Comparison of ENCODE assay signal across 11 mouse cellular contexts in the genomic region with DNA sequence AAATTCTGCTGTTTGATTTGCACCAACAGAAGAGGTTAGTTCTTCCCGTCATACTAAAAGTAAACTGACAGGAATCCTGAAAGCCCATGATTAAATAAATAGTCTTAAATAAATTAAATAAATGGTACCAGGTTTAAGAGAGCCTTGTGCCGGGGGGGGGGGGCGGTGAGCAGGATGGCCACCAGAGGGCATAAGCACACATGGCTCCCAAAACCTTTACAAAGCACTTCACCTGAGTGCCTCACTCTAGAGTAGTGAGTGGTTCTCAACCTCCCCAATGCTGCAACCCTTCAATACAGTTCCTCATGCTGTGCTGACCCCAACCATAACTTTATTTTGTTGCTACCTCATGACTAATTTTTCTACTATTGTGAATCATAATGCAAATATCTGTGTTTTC. TPM values are rescaled to one million over a fixed set of nuclear protein-coding genes. Genes with fewer than 3 reads are reported as not detected.
DNase-seq lines count a peak whose midpoint lies in the region; ATAC-seq and TF ChIP-seq lines count a peak whose summit lies in the region.
"Had no signal": no experiment of that assay in that cellular context is flagged by ENCODE, and none has a peak within 500 bp of the region (broad histone marks: within the 10 kb centered on the region; RNA-seq: fewer than 3 reads in every experiment).

No protein-coding gene starts in this region.

- H3K4me3 ChIP-seq in heart, postnatal 0 days (ENCODE audit: low read depth, low read length), result no peak overlapping the region
- no peak overlapping the region for H3K4me3 ChIP-seq in heart, embryonic 12.5 days
- H3K4me3 ChIP-seq: hindbrain, embryonic 13.5 days; lung, embryonic 15.5 days; stomach, embryonic 15.5 days had no signal

- no peak for TF ChIP-seq EP300 in heart, postnatal 0 days (IDR thresholded peaks at IDR 0.05; ENCODE audit: low read depth)

- peaks cover 45% of the 10 kb centered on the region for H3K36me3 ChIP-seq in heart, postnatal 0 days (replicated peaks; ENCODE audit: control insufficient read depth, insufficient read depth, low read length)
- peaks cover 57% of the 10 kb centered on the region for H3K36me3 ChIP-seq in heart, embryonic 12.5 days

- no peak overlapping the region for H3K9ac ChIP-seq in heart, postnatal 0 days (replicated peaks; ENCODE audit: low read depth, low read length)
- H3K9ac ChIP-seq in heart, embryonic 12.5 days, result no peak overlapping the region
- H3K9ac ChIP-seq: hindbrain, embryonic 13.5 days; lung, embryonic 15.5 days; stomach, embryonic 15.5 days had no signal

- H3K9me3 ChIP-seq in heart, postnatal 0 days (replicated peaks; ENCODE audit: control insufficient read depth, low read length), result no peaks in the 10 kb centered on the region
- no peaks in the 10 kb centered on the region for H3K9me3 ChIP-seq in heart, embryonic 12.5 days (replicated peaks)
- H3K9me3 ChIP-seq: hindbrain, embryonic 13.5 days; lung, embryonic 15.5 days; stomach, embryonic 15.5 days had no signal

- ATAC-seq in heart, postnatal 0 days (ENCODE audit: insufficient read depth, low read depth), result no peak
- no peak for ATAC-seq in heart, embryonic 12.5 days (ENCODE audit: insufficient number of reproducible peaks, low FRiP score)

- DNase-seq in heart, postnatal 0 days (ENCODE audit: low spot score), result no peak
- DNase-seq in retina, embryonic 14.5 days (ENCODE audit: low spot score), result peak; percentile 42
- no peak for DNase-seq in retina, postnatal 1 day
- DNase-seq in brain, adult 2 months (ENCODE audit: low read depth, low spot score), result peak; percentile 43
- DNase-seq in urinary bladder, postnatal 36 days (ENCODE audit: low spot score in 2 of 2), result no peak
- DNase-seq in left cerebral cortex, adult 9 months (ENCODE audit: low spot score in 2 of 2), result no peak
- DNase-seq: kidney, postnatal 25 days had no signal

- H3K4me2 ChIP-seq in heart, postnatal 0 days (ENCODE audit: low read depth, low read length), result no peak overlapping the region
- no peak overlapping the region for H3K4me2 ChIP-seq in heart, embryonic 12.5 days
- H3K4me2 ChIP-seq: hindbrain, embryonic 13.5 days; lung, embryonic 15.5 days; stomach, embryonic 15.5 days had no signal

- WGBS in heart, postnatal 0 days, result 37% methylated on average over 3 of the region's 3 CpGs
- 79% methylated on average over 1 of the region's 3 CpGs for WGBS in heart, embryonic 12.5 days

- no peaks in the 10 kb centered on the region for H3K27me3 ChIP-seq in heart, postnatal 0 days (ENCODE audit: control insufficient read depth, insufficient read depth, low read length)
- H3K27me3 ChIP-seq in heart, embryonic 12.5 days (replicated peaks), result no peaks in the 10 kb centered on the region
- H3K27me3 ChIP-seq: hindbrain, embryonic 13.5 days; lung, embryonic 15.5 days; stomach, embryonic 15.5 days had no signal

- peaks cover 7% of the 10 kb centered on the region; the same call in 1 of the 2 replicates for H3K4me1 ChIP-seq in heart, postnatal 0 days (ENCODE audit: control insufficient read depth, insufficient read depth)
- 0 out of 2 replicates have a peak, but pooled peaks cover 4% of the 10 kb centered on the region for H3K4me1 ChIP-seq in heart, embryonic 12.5 days (replicated peaks)
- H3K4me1 ChIP-seq: hindbrain, embryonic 13.5 days; stomach, embryonic 15.5 days had no signal

- peak; percentile 31; the same call in 1 of the 2 replicates for TF ChIP-seq CTCF in heart, postnatal 0 days (IDR thresholded peaks at IDR 0.05; ENCODE audit: low read depth)

- no peak overlapping the region for H3K27ac ChIP-seq in heart, postnatal 0 days (ENCODE audit: low read depth)
- H3K27ac ChIP-seq in heart, embryonic 12.5 days (ENCODE audit: poor library complexity, severe bottlenecking), result no peak overlapping the region
- H3K27ac ChIP-seq: hindbrain, embryonic 13.5 days; lung, embryonic 15.5 days; stomach, embryonic 15.5 days had no signal

RNA-seq across cellular contexts. Expression of a gene that starts 15.7 kb away (rescaled TPM):
- total RNA-seq in heart, postnatal 0 days (2014; rRNA removed; ENCODE audit: low replicate concordance), result 5.2 and 8.8 TPM in 2 replicates
- polyA plus RNA-seq in heart, postnatal 0 days (2015; fragmentation: Nextera tagmentation; extraction: Ambion mirVana), result 13.7 and 14.9 TPM in 2 replicates
- polyA plus RNA-seq in heart, embryonic 12.5 days (2016; fragmentation: Nextera tagmentation; extraction: Ambion mirVana), result 29.9 and 32.6 TPM in 2 replicates

RNA-seq across cellular contexts. Expression of a gene that starts 15.8 kb away (rescaled TPM):
- 2.2 and 13.1 TPM in 2 replicates for total RNA-seq in heart, postnatal 0 days (2014; rRNA removed; ENCODE audit: low replicate concordance)
- 4.0 and 4.2 TPM in 2 replicates for polyA plus RNA-seq in heart, postnatal 0 days (2015; fragmentation: Nextera tagmentation; extraction: Ambion mirVana)
- 10.0 and 11.8 TPM in 2 replicates for polyA plus RNA-seq in heart, embryonic 12.5 days (2016; fragmentation: Nextera tagmentation; extraction: Ambion mirVana)

Comparison
In these comparisons a context has a peak if more than half of its experiments do, and no peak if none do; other contexts are left out.
1. DNase-seq: peak in retina, embryonic 14.5 days (single experiment) and brain, adult 2 months (single experiment); none in heart, postnatal 0 days (single experiment), retina, postnatal 1 day (single experiment), urinary bladder, postnatal 36 days (0 of 2) and left cerebral cortex, adult 9 months (0 of 2).